Mouse (Mus musculus): ENCODE results near the gene Bcor. TPM values are rescaled to one million over a fixed set of nuclear protein-coding genes. Genes with fewer than 3 reads are reported as not detected.

Bcor gene
- polyA plus RNA-seq, 1 experiment from 2014 or later: 3.8 TPM

DNA sequence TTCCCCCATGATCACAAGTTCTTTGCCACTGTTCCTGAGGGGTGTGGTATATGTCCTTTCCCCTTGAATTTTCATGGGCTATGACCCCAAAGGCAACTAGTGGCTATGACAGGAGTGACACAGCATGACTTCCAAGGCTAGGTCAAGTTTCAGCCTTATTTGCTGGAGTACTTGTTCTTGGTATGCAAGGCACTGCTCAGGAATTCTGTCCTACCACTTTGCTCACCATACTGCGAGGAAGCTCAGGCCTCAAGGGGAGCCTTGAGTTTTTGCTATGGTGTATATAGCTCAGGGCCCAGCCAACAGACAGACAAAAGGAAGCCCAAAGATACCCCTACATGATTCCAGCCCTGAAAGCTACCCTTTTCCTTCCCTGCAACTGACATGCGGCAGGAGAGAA is 13.9 kb downstream of the Bcor start:
- H3K4me2 ChIP-seq: no peak overlapping the region
- 81% methylated on average over 2 of the region's 2 CpGs for WGBS (ENCODE audit: insufficient replicate concordance)
- H3K27ac ChIP-seq: no peak overlapping the region
- H3K9me3 ChIP-seq (replicated peaks): no peaks in the 10 kb centered on the region
- peaks cover 42% of the 10 kb centered on the region for H3K27me3 ChIP-seq
- ATAC-seq (ENCODE audit: low read depth): no peak
- H3K36me3 ChIP-seq: no peaks in the 10 kb centered on the region
- H3K4me1 ChIP-seq (replicated peaks): peaks cover 2% of the 10 kb centered on the region; the same call in 1 of the 2 replicates
- DNase-seq: no peak
- no peak overlapping the region for H3K4me3 ChIP-seq (replicated peaks)
- no peak overlapping the region for H3K9ac ChIP-seq

- peaks cover 51% of the 10 kb centered on the region for H3K27me3 ChIP-seq
Measured at GRCm38 (mm10) chrX:12142832-12143231, 17.3 kb downstream of the Bcor start.

DNA sequence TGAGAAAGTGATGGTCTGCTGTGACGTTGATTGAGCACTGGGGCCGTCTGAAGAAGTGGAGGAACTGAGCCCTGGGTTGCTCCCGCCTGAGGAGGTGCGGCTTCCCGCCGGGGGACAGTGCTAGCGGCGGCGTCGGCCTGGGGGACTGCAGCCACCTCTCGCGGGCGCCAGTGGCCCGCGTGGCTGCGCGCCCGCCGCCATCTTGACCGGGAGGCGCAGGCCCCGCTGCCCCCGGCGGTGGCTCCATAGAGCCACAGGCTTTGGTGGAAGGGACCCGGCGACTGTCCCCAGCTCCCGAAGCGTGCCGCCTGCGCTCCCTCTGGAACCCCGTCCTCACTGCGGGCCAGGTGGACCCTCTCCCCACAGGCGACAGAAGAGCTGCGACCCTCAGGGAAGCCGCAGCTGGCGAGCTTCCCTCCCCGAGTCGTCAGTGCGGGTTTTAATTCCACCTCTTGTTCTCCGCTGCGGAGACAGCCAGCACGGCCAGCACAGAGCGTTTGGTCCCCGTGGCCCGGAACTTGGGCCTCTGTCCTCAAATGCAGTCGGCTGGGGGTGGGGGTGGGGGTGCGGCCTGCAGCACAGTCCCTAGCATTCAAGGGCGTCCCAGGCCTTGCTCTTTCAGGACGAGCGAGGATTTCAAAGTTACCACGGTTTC is 19.9 kb downstream of the Bcor start:
- H3K4me1 ChIP-seq (replicated peaks): peaks cover 4% of the 10 kb centered on the region; the same call in 1 of the 2 replicates
- no peaks in the 10 kb centered on the region for H3K36me3 ChIP-seq
- peak overlapping the region; percentile 34 for H3K27ac ChIP-seq
- H3K9me3 ChIP-seq (replicated peaks): no peaks in the 10 kb centered on the region
- peak overlapping the region; percentile 39 for H3K4me3 ChIP-seq (replicated peaks)
- H3K27me3 ChIP-seq: peaks cover 74% of the 10 kb centered on the region
- 2% methylated on average over 48 of the region's 51 CpGs for WGBS (ENCODE audit: insufficient replicate concordance)
- DNase-seq (no peak), ATAC-seq (ENCODE audit: low read depth) (no peak)
- H3K9ac ChIP-seq: peak overlapping the region; percentile 55
- H3K4me2 ChIP-seq: peak overlapping the region; percentile 67

More at GRCm38 (mm10) chrX:12142832-12143231, 17.3 kb downstream of the Bcor start:
- Histone ChIP-seq H3K36me3 (no peaks in the 10 kb centered on the region), H3K27ac (no peak overlapping the region), H3K4me2 (no peak overlapping the region), H3K4me1 (replicated peaks) (0 out of 2 replicates have a peak, but pooled peaks cover 4% of the 10 kb centered on the region), H3K9me3 (replicated peaks) (no peaks in the 10 kb centered on the region), H3K4me3 (replicated peaks) (no peak overlapping the region), H3K9ac (no peak overlapping the region)
- DNase-seq: no peak
- ATAC-seq (ENCODE audit: low read depth): no peak
- 38% methylated on average over 5 of the region's 5 CpGs for WGBS (ENCODE audit: insufficient replicate concordance)

DNA sequence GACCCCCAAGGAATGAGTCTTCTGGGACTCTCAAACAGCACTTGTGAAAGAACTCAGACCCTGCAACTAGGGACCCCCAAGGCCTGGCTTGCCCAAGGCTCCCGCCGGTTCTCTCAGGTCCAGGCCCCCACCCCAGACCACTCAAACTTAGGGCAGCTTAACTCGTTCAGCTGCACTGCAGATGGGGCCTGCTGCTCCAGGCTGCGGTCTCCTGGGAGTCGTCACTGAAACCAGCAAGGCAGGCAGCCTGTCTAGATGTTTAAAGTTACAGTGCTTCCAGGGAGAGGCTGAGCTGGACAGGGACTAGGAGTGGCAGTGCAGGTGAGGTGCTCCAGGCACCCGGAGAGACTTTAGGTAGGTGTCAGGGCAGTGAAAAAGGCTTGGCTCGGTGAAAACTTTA is 21.9 kb downstream of the Bcor start:
- WGBS (ENCODE audit: insufficient replicate concordance): 31% methylated on average over 7 of the region's 7 CpGs

DNA sequence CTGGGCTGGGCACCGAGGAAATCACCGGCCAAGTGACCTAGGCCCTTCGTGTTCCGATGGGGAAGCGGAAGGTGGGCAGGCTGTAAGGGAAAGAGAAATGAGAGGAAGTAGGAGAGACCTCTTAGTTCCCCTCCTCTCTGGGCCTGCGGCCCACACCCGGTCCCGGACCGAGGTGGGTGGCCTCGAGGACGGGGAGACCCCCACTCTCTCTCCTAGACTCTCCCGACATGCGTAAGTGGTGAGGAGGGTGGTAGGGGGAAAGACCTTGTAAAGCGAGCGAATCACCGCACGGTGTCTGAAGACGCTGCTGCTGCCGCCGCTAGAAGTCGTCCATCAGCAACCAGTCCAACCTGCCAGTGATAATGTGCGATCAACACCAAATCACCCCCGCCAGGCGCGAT is 23.0 kb downstream of the Bcor start:
- H3K36me3 ChIP-seq: no peaks in the 10 kb centered on the region
- peaks cover 99% of the 10 kb centered on the region for H3K27me3 ChIP-seq
- DNase-seq: no peak
- 3% methylated on average over 25 of the region's 25 CpGs for WGBS (ENCODE audit: insufficient replicate concordance)
- peaks cover 21% of the 10 kb centered on the region for H3K4me1 ChIP-seq (replicated peaks)
- ATAC-seq (ENCODE audit: low read depth): no peak
- H3K9ac ChIP-seq: peak overlapping the region; percentile 37; the same call in 1 of the 2 replicates
- H3K4me2 ChIP-seq: peak overlapping the region; percentile 65
- peak overlapping the region; percentile 38 for H3K4me3 ChIP-seq (replicated peaks)
- no peak overlapping the region for H3K27ac ChIP-seq
- no peaks in the 10 kb centered on the region for H3K9me3 ChIP-seq (replicated peaks)

More for the DNA sequence above, 21.9 kb downstream of the Bcor start:
- Histone ChIP-seq H3K36me3 (no peaks in the 10 kb centered on the region), H3K27me3 (peaks cover 94% of the 10 kb centered on the region), H3K4me3 (replicated peaks) (no peak overlapping the region), H3K4me2 (no peak overlapping the region), H3K4me1 (replicated peaks) (peaks cover 21% of the 10 kb centered on the region), H3K9ac (no peak overlapping the region), H3K9me3 (replicated peaks) (no peaks in the 10 kb centered on the region), H3K27ac (no peak overlapping the region)
- ATAC-seq (ENCODE audit: low read depth): no peak
- DNase-seq: no peak

GRCm38 (mm10) chrX:12136261-12137101 is 23.7 kb downstream of the Bcor start:
- ATAC-seq (ENCODE audit: low read depth) (no peak), DNase-seq (no peak)
- Histone ChIP-seq H3K9me3 (replicated peaks) (no peaks in the 10 kb centered on the region), H3K9ac (peak overlapping the region; percentile 37; the same call in 1 of the 2 replicates), H3K4me3 (replicated peaks) (peak overlapping the region; percentile 38), H3K36me3 (no peaks in the 10 kb centered on the region), H3K27ac (no peak overlapping the region), H3K4me1 (replicated peaks) (peaks cover 21% of the 10 kb centered on the region), H3K27me3 (peaks cover 100% of the 10 kb centered on the region), H3K4me2 (peak overlapping the region; percentile 65)
- WGBS (ENCODE audit: insufficient replicate concordance): 2% methylated on average over 50 of the region's 50 CpGs

- no peaks in the 10 kb centered on the region for H3K9me3 ChIP-seq (replicated peaks)
- peak overlapping the region; percentile 40 for H3K4me3 ChIP-seq (replicated peaks)
- ATAC-seq (ENCODE audit: low read depth) (peak; percentile 21; the same call in 1 of the 2 replicates), DNase-seq (no peak)
- H3K4me1 ChIP-seq (replicated peaks): peaks cover 16% of the 10 kb centered on the region
- no peaks in the 10 kb centered on the region for H3K36me3 ChIP-seq
- peak overlapping the region; percentile 64 for H3K27ac ChIP-seq
- H3K27me3 ChIP-seq: peaks cover 100% of the 10 kb centered on the region
- 3% methylated on average over 51 of the region's 75 CpGs for WGBS (ENCODE audit: insufficient replicate concordance)
- H3K4me2 ChIP-seq: peak overlapping the region; percentile 65
- no peak overlapping the region for H3K9ac ChIP-seq
Measured at GRCm38 (mm10) chrX:12135121-12136111, 24.7 kb downstream of the Bcor start.

- peak overlapping the region; percentile 65 for H3K4me2 ChIP-seq
- ATAC-seq (ENCODE audit: low read depth): 0 out of 2 replicates have a peak, but pooled peaks have one; percentile 29
- H3K27me3 ChIP-seq: peaks cover 100% of the 10 kb centered on the region
- no peaks in the 10 kb centered on the region for H3K36me3 ChIP-seq
- H3K4me3 ChIP-seq (replicated peaks): peak overlapping the region; percentile 40; the same call in 1 of the 2 replicates
- H3K9ac ChIP-seq: no peak overlapping the region
- no peaks in the 10 kb centered on the region for H3K9me3 ChIP-seq (replicated peaks)
- no peak for DNase-seq
- peaks cover 16% of the 10 kb centered on the region for H3K4me1 ChIP-seq (replicated peaks)
- WGBS (ENCODE audit: insufficient replicate concordance): 5% methylated on average over 18 of the region's 19 CpGs
- H3K27ac ChIP-seq: no peak overlapping the region
Measured at GRCm38 (mm10) chrX:12134541-12134940, 25.6 kb downstream of the Bcor start.

GRCm38 (mm10) chrX:12133836-12134431 is 26.2 kb downstream of the Bcor start:
- Histone ChIP-seq H3K4me2 (peak overlapping the region; percentile 65), H3K27ac (no peak overlapping the region), H3K4me3 (replicated peaks) (peak overlapping the region; percentile 37), H3K9ac (0 out of 2 replicates have a peak overlapping the region, but pooled peaks have one; percentile 17), H3K9me3 (replicated peaks) (no peaks in the 10 kb centered on the region), H3K27me3 (peaks cover 100% of the 10 kb centered on the region), H3K36me3 (no peaks in the 10 kb centered on the region), H3K4me1 (replicated peaks) (peaks cover 19% of the 10 kb centered on the region)
- ATAC-seq (ENCODE audit: low read depth): no peak
- WGBS (ENCODE audit: insufficient replicate concordance): 4% methylated on average over 16 of the region's 21 CpGs
- no peak for DNase-seq

DNA sequence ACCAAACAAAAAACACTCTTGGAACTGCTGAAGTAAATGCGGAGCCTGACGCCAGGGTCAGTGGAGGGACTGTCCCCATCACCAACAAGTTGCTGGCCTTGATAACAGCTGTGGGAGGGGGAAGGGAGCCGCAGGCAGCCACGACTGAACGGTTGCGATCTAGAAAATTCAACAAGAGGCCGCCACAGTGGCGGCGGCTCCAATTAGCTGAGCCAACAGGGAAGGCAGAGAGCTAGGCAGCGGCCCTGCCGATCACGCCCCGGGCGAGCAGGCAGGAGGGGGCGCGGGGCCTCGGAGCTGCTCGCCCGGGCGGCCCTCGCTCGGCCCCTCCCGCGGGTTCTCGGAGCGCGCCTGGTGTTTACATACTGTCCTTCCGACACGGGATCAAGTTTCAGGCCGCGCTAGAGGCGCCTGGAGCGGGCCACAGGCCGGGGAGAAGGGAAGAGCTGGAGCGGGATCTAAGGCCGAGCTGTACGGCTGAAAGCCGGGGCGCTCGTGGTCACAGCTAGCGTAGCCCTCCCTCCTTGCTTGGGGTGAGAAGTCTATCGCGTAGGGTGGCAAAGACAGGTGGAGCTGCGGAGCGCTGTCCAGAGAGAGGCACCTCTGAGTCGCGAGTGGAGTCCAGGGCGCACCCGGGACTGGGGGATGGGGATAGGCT is 26.8 kb downstream of the Bcor start:
- Histone ChIP-seq H3K4me3 (replicated peaks) (peak overlapping the region; percentile 37), H3K27me3 (peaks cover 100% of the 10 kb centered on the region), H3K4me2 (peak overlapping the region; percentile 65), H3K27ac (no peak overlapping the region), H3K9ac (0 out of 2 replicates have a peak overlapping the region, but pooled peaks have one; percentile 17), H3K4me1 (replicated peaks) (peaks cover 19% of the 10 kb centered on the region), H3K9me3 (replicated peaks) (no peaks in the 10 kb centered on the region), H3K36me3 (no peaks in the 10 kb centered on the region)
- WGBS (ENCODE audit: insufficient replicate concordance): 2% methylated on average over 49 of the region's 49 CpGs
- DNase-seq (no peak), ATAC-seq (ENCODE audit: low read depth) (peak; percentile 32; the same call in 1 of the 2 replicates)
